Mouse (Mus musculus): ENCODE data around the gene Nefh.

Nefh gene

GRCm38 (mm10) chr11:4947813-4948174, at the start of gene Nefh:
TSS of gene Nefh (minus strand) at chr11:4948064.
- in situ Hi-C loops (cut with MboI, MseI) = no loop called here

- in situ Hi-C loops (cut with MboI, MseI) = no loop called here
Measured at GRCm38 (mm10) chr11:4996621-4997199, 48.8 kb upstream of the Nefh start.

DNA sequence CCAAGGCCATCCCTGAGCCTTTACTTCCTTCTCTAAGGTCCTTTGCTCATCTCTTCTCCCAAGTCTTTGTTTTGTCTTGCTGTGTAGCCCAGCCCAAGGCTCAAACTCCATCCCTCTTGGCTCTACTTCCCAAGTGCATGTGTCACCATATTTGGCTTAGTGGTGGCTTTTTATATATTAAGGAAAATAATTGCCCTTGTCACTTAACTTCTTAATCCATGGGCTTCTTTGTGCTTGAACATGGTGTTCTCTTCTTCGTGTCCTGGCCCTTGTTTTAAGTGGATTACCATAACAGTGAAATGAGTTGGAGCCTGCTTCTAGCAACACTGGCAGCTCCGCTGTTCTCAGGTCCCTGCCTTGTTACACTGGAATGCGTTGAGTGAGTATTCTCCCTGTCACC, 47.8 kb upstream of the Nefh start:
- in situ Hi-C loops (cut with MboI, MseI) = no loop called here

DNA sequence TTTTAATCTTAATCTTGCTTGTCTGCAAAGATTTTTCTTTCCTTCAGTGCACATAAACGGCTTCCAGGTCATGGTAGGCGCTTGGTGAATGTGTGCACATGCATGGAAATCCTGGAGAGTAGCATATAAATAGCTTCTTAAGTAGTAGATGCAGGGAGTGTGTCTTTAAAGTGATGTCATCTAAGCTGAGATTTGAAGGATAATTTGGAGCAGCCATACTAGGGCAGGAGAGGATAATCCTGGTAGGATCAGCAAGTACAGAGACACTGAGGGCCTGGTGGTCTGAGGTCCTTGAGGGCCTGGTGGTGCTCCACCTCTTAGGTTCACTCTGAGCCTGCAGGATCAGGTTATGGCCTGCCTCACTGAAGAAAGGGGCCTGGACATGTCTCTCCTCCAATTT, 44.6 kb upstream of the Nefh start:
- in situ Hi-C loops (cut with MboI, MseI) = no loop called here

- in situ Hi-C loops (cut with MboI, MseI) = loop anchor here (5.0 kb wide), 1 partner anchor 37 kb away; no protein-coding TSS in a partner anchor
Measured at GRCm38 (mm10) chr11:4989187-4989586, 41.3 kb upstream of the Nefh start.

DNA sequence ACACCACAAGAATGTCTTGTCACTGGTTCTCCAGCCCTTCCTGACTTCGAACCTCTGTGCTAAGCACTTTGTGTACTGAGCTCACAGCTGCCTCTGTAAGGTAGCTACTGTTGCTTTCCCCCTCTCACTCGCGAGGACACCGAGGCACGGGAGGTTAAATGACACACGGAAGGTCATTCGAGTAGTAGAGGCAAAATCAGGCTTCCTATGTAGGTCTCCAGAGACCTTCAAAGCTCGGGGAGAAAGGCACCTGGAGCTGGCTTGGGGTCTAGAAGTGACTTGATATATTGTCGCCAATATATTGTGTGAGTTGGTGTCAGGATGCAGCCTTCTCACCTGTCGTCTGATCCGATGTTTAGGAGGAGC, 39.6 kb upstream of the Nefh start:
- in situ Hi-C loops (cut with MboI, MseI) = loop anchor here (5.0 kb wide), 1 partner anchor 35 kb away; no protein-coding TSS in a partner anchor

DNA sequence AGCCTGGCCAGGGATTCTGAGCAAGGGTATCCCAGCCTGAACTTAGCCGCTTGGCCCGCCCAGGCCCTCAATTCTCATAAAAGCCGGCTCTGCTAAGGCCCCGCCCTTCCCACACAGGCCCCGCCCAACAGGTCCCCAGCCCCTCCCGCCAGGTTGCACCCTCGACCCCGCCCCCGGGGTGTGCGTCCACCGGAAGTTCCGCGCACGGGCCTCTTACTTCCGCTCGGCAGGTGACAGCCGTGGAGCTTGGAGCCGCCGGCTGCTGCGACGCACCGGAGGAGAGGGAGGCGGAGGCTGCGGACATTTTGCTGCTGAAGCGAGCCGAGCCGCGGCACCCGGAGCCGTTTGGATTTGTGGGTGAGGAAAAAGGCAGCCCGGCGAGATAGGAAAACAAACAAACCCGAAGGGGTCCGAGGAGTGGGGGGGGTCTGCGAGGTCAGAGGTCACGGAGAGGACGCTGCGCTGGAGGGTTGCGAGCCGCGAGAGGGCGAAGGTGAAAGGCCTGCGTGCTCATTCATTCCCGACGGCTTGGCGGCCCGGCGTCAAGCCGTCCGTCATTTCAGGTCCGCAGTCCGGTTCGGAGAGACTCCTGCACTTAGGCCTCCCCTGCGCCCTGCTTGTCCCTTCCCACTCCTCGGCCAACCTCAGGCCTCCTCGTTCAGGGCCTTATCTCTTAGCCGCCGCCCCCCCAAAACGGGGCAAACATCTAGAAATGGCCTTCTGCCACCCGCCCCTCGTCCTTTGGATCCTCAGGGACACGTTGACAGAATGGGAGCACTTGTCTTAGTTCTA, 39.0 kb upstream of the Nefh start, which contains the start of gene Ap1b1:
Gene Ap1b1, plus strand, starts transcription at position 130 of the 792 bp plus-strand sequence.
- in situ Hi-C loops (cut with MboI, MseI) = loop anchor here (5.0 kb wide), 1 partner anchor 35 kb away; no protein-coding TSS in a partner anchor

DNA sequence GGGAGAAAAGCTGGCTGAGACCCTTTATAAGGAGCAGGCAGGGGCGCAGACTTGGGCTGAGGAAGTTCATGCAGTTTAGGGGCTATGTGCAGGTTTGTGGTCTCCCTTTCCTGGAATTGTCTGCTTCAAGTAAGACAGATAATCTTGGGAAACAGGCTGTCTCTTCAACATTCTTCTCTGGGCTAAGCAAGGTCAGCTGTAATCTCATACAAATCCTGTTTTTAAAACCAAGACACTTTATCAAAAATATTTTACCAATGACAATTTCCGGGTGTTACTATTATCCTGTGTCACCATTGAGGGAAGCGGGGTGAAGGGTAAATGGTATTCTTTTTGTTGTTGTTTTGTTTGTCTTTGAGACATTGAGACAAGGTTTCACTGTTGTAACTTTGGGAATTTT, 36.9 kb upstream of the Nefh start:
- in situ Hi-C loops (cut with MboI, MseI) = loop anchor here (5.0 kb wide), 1 partner anchor 32 kb away; no protein-coding TSS in a partner anchor

- in situ Hi-C loops (cut with MboI, MseI) = no loop called here
Measured at GRCm38 (mm10) chr11:4984249-4984648, 36.4 kb upstream of the Nefh start.

GRCm38 (mm10) chr11:4983538-4983937, 35.7 kb upstream of the Nefh start:
- in situ Hi-C loops (cut with MboI, MseI) = no loop called here

DNA sequence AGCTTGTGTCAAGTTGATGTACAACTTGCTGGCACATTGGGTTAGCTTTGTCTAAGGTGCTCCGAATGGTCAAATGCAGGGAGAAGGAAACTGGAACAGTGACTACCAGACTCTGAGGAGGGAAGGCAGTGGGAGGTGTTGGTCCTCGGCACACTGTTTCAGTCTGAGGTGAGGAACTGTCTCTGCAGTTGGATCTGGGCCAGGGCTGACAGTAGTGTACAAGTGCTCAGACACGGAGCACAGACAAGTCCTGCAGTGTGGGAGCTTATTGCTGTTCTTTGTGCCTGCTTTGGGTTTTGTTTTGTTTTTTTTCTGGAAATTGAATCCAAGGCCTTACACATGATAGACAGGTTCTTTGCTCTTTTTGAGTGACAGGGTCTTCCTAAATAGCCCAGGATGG, 35.1 kb upstream of the Nefh start:
- in situ Hi-C loops (cut with MboI, MseI) = no loop called here

- in situ Hi-C loops (cut with MboI, MseI) = no loop called here
Measured at GRCm38 (mm10) chr11:4975623-4976022, 27.8 kb upstream of the Nefh start.

DNA sequence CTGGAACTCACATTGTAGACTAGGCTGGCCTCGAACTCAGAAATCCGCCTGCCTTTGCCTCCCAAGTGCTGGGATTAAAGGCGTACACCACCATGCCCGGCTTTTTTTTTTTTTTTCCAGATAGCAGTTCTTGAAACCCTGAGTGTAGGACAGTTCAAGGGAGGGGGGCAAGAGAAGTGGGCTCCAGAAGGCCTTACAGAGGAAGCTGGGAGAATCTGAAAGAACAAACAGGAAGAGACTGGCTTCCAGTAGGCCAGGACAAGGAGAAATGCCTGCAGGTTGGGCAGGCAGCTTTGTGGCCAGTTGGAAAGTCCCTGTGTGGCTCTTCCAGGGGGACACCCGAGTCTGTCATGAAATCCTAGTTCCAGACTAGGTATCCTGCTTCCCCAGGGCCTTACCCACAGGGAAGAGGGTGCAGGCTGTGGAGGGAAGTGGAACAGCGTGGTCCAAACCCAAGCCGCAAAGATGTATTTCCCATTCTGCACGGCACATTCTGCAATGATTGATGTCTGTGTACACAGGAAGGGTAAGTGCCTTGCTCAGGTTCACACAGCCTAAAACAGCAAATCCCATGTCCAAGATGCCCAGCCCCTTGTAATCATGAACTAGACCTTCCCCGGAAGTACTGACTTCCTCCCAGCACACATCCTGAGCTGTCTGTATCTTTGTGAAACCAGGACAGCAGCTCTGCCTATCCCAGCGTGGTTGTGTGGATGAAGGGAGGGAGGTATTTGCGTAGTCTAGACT, 26.7 kb upstream of the Nefh start:
- in situ Hi-C loops (cut with MboI, MseI) = loop anchor here (5.0 kb wide), 1 partner anchor 57 kb away; no protein-coding TSS in a partner anchor

- in situ Hi-C loops (cut with MboI, MseI) = loop anchor here (5.0 kb wide), 1 partner anchor 57 kb away; no protein-coding TSS in a partner anchor
Measured at GRCm38 (mm10) chr11:4973871-4974256, 26.0 kb upstream of the Nefh start.

DNA sequence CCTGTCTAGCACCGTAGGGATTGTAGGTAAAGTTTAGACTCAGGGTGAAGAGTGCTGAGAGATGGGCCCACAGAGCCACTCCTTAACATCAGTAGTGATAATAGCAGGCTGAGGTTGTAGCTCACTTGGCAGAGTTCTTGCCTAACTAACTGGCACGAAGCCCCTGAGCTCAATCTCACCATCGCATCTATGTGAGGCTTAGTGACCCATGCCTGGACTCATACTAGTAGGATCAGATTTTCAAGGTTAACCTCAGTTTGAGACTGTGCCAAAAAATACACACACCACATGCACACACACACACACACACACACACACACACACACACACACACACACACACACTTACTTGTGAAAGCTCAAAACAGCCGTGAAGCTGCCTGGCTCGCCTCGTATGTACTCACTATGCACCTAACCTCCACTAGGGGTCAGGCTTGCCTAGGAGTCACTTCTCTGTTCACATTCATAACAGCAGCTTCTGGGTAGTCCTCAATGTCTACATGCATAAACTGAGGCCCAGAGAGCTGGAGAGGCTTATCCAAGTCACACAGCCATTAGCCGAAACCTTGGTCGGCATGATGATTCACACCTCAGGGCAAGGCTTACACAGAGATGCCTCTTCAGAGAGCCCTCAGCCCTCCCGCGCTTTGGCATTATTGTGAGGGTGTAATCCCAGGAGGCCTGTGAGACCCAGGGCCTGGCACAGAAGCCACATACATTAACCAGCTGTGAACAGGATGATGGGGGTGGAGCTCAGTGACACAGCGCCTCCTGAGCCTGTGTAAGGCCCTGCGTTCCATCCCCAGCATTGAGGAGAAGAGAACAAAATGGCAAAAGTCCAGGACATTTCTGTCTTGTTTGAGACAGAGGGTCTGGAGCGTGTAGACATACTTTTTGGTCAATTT, 25.4 kb upstream of the Nefh start:
- in situ Hi-C loops (cut with MboI, MseI) = loop anchor here (5.0 kb wide), 1 partner anchor 56 kb away; no protein-coding TSS in a partner anchor

DNA sequence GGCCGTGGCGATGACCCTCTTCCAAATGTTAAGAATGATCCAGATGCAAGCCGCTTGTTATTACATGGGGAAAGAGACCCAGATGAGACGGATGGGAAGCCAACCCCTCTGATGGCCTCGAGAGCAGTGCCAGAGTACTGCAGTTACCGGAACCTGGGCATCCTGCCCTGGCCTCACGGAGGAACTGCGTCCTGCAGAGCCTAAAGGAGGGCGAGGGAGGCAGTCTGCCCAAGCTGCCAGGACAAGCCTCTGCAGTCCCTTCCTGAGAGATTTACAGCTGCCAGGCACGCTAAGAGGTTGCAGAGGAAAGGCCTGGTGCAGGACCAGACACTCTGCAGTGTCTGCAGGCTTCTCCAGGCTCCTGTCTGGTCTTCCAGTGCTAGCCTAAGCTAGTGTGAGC, 20.5 kb upstream of the Nefh start:
- in situ Hi-C loops (cut with MboI, MseI) = no loop called here

DNA sequence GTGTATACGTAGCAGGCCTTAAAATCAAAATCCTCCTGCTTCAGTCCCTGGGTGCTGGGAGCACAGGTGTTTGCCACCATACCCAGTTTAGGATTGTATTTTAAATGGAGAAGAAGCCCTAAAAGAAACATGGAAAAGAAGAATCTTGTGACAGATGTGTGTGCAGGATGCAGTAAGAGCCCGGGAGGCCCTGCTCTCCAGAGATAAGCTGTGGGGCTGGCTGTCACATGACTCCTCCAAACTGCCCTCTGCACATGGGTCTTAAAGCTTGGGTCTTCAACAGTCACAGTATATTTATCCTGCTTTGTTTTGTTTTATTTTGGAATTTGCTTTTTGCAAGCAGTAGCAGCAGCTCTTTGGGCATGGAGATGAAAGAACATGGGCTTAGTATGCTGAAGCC, 19.7 kb upstream of the Nefh start:
- in situ Hi-C loops (cut with MboI, MseI) = no loop called here

DNA sequence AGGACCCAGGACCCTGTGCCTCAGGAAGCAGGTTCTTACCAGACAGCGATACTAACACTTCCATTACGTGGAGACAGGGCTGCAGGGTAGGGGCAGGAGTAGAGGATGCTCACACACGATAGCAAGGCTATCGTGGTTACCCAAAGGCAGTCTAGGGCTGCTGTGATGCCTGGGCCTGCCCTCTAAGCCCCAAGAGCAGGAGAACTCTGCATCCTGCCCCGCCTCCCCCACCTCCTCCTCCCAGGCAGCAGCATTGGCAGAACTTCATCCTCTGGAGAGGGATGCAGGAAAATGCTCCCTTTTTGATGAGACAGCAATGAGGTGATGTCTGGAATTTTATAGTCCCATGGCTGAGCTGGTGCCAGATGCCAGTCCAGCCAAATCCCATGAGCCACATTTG, 19.0 kb upstream of the Nefh start:
- in situ Hi-C loops (cut with MboI, MseI) = no loop called here

DNA sequence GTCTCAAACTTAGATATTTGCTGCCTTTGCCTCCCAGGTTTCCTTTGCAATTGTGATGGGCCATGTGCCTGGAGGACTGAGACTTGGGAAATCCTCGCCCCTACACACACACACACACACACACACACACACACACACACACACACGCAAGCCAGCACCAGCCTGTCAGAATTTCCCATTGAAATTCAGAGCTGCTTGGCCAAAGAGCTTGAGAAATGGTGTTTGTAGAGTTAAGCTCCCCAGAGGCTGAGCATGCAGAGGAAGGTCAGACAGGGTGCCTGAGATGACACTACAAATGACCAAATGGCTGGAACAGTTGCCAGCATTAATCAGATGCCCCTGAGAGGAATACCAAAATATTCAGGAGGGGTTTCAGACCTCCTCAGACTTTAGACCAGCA, 18.5 kb upstream of the Nefh start:
- in situ Hi-C loops (cut with MboI, MseI) = no loop called here

DNA sequence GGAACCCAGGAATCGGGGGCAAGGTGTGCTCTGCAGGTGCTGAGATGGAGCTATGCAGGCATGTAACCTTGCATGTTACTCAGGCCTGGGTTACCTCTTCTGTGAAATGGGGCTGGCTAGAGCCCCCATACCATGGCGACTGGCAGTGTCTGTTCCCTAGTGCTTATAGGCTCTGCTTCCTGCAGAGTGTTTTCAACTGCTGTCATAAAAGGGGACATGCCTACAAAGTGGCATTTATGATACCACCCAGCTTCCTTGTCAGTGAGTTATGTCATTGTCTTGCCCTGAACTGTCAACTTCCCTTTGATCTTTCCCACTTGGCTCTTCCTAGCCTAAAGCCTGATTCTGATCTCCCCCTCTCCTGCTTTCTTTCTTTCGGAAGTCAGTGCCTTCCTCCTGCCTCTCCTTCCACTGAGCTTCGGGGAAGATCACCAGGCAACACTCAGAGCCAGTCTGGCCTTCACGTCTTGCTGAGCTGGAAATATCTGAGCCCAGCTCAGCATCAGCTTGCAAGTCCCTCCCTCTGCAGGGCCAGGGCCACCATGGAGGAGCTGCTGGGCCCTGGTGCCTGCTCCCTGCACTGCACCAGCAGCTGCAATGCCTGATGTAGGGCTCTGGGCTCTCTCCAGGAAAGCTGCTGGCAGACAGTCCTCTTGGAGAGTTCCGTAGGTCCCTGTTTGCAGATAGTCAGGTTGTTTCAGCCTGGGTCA, 15.4 kb upstream of the Nefh start:
- in situ Hi-C loops (cut with MboI, MseI) = no loop called here

- in situ Hi-C loops (cut with MboI, MseI) = loop anchor here (5.0 kb wide), 1 partner anchor 33 kb away; the partner anchor contains the start of gene Ap1b1
Measured at GRCm38 (mm10) chr11:4953918-4954317, 6.1 kb upstream of the Nefh start.

All from T-helper 2 cell (primary cell).